Mouse (Mus musculus): ENCODE results near the gene Rapgef1.

The Rapgef1 gene

GRCm38 (mm10) chr2:29670231-29670991, 50.9 kb downstream of the Rapgef1 start:
- no peak for DNase-seq (ENCODE audit: extremely low spot score, low read depth, low spot score)

- DNase-seq (ENCODE audit: extremely low spot score, low read depth, low spot score) = no peak
Observed at GRCm38 (mm10) chr2:29671374-29671773, 51.9 kb downstream of the Rapgef1 start.

GRCm38 (mm10) chr2:29671856-29672255, 52.3 kb downstream of the Rapgef1 start:
- no peak for DNase-seq (ENCODE audit: extremely low spot score, low read depth, low spot score)

- no peak for DNase-seq (ENCODE audit: extremely low spot score, low read depth, low spot score)
Observed at GRCm38 (mm10) chr2:29672746-29673536, 53.4 kb downstream of the Rapgef1 start.

- no peak for DNase-seq (ENCODE audit: extremely low spot score, low read depth, low spot score)
Observed at GRCm38 (mm10) chr2:29674087-29674486, 54.6 kb downstream of the Rapgef1 start.

GRCm38 (mm10) chr2:29674545-29674944, 55.0 kb downstream of the Rapgef1 start:
- no peak for DNase-seq (ENCODE audit: extremely low spot score, low read depth, low spot score)

GRCm38 (mm10) chr2:29675846-29676245, 56.3 kb downstream of the Rapgef1 start:
- DNase-seq (ENCODE audit: extremely low spot score, low read depth, low spot score) = no peak

GRCm38 (mm10) chr2:29676513-29676912, 57.0 kb downstream of the Rapgef1 start:
- no peak for DNase-seq (ENCODE audit: extremely low spot score, low read depth, low spot score)

- DNase-seq (ENCODE audit: extremely low spot score, low read depth, low spot score) = no peak
Observed at GRCm38 (mm10) chr2:29677842-29678241, 58.3 kb downstream of the Rapgef1 start.

GRCm38 (mm10) chr2:29678524-29678923, 59.0 kb downstream of the Rapgef1 start:
- no peak for DNase-seq (ENCODE audit: extremely low spot score, low read depth, low spot score)

- no peak for DNase-seq (ENCODE audit: extremely low spot score, low read depth, low spot score)
Observed at GRCm38 (mm10) chr2:29679710-29680584, 60.4 kb downstream of the Rapgef1 start.

GRCm38 (mm10) chr2:29683261-29683999, 63.9 kb downstream of the Rapgef1 start:
- DNase-seq (ENCODE audit: extremely low spot score, low read depth, low spot score) = no peak

- no peak for DNase-seq (ENCODE audit: extremely low spot score, low read depth, low spot score)
Observed at GRCm38 (mm10) chr2:29684498-29684897, 65.0 kb downstream of the Rapgef1 start.

GRCm38 (mm10) chr2:29689014-29689413, 69.5 kb downstream of the Rapgef1 start:
- DNase-seq (ENCODE audit: extremely low spot score, low read depth, low spot score) = no peak

GRCm38 (mm10) chr2:29689495-29689894, 70.0 kb downstream of the Rapgef1 start:
- no peak for DNase-seq (ENCODE audit: extremely low spot score, low read depth, low spot score)

- no peak for DNase-seq (ENCODE audit: extremely low spot score, low read depth, low spot score)
Observed at GRCm38 (mm10) chr2:29691068-29691467, 71.5 kb downstream of the Rapgef1 start.

- no peak for DNase-seq (ENCODE audit: extremely low spot score, low read depth, low spot score)
Observed at GRCm38 (mm10) chr2:29691507-29691906, 72.0 kb downstream of the Rapgef1 start.

GRCm38 (mm10) chr2:29692192-29692591, 72.7 kb downstream of the Rapgef1 start:
- no peak for DNase-seq (ENCODE audit: extremely low spot score, low read depth, low spot score)

- DNase-seq (ENCODE audit: extremely low spot score, low read depth, low spot score) = no peak
Observed at GRCm38 (mm10) chr2:29696207-29696800, 76.8 kb downstream of the Rapgef1 start.
